Mouse (Mus musculus) left cerebral cortex, adult 9 months (tissue): ENCODE measurements around the gene Cntrob.

Experiments
- DNase-seq, 2 experiments: peaks; one replicate each; pipeline ENCODE4 v3.0.0; 2022; ENCODE audit warnings: low spot score in 2 of 2

The Cntrob gene

DNA sequence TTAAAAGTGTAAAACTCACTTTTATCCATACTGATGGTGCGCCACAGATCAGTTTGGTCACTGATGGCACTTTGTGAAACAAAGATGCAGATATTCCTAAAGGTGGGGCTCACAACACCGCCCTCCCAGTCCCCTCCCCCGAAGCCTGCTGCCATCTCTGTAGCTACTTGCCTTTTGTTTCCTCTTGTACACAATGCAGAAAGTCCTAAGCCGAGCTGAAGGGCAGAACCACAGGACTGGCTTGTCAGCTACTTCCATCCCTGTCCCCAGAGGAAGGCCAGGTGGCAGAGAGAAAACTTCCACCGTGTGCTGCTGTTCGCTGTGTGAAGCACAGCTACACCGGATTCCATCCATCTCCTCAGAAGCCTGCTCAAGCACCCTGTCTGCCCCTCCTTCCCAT lies 25.3 kb downstream of the Cntrob start:
- DNase-seq, result no peak

DNA sequence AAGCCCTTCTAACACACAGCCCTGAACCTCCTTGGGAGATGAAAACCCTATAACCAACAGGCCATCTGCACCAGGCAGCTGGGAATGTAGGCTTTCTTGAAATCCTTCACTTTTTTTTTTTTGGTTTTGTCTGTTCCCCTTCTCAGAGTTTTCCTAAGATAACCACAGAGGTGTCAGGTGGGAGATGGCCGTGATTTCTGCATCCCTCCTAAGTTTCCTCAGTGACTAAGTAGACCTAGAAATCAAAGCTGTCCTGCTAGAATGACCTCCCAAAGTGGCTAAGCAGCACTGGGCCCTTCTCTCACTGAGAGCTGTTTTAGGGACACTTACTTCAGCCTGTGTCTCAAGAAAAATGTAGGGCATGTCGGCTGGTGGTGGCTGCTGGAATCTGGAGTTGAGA lies 25.8 kb downstream of the Cntrob start:
- no peak for DNase-seq

GRCm38 (mm10) chr11:69295286-69295685 lies 28.3 kb downstream of the Cntrob start:
- DNase-seq, result peak in 1 of 2 experiments; percentile 23

- DNase-seq, result no peak
These were observed 32.5 kb downstream of the Cntrob start for GRCm38 (mm10) chr11:69291111-69291510.

GRCm38 (mm10) chr11:69277267-69277666 lies 46.3 kb downstream of the Cntrob start:
- DNase-seq, result no peak

- DNase-seq, result no peak
These were observed 47.5 kb downstream of the Cntrob start for GRCm38 (mm10) chr11:69276081-69276480.

DNA sequence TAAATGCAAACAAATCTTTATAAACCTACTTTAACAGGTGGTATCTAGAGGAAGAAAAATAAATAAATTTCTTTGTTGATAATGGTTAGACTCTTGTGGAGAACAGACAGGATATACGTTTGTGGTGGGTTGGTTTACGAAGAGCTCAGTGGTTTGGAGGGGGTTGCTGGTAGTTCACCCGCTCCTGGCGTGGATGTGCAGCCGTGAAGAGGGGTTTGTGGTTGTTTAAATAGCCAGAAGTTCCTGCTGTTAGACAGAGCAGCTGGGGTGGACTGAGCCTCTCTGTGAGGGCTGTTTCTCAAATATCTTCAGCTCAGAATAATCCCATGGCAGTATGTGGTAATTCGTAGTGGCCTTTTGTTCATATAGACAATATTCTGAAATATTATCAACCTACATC lies 47.9 kb downstream of the Cntrob start:
- DNase-seq, result no peak

- DNase-seq, result peak; percentile 44 to 82
These were observed 51.3 kb downstream of the Cntrob start for GRCm38 (mm10) chr11:69272122-69272740.

DNA sequence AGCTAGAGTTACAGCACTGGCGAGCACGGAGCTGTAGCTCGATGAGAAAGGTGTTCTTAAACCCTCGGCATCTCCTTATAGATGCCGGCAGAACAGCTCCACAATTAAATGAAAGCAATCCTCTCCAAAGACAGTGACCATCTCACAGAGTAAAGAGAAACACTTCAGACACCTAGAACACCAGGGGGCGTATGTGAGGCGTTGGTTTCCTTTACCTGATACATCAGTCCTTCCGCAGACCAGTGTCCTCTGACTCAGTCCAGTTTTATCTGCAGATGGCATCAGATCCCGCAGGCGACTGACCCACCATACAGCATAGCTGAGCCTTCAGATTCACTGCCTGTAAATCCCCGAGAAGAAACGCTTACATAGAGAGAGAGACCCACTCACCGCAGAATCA lies 54.0 kb downstream of the Cntrob start:
- DNase-seq, result peak in 1 of 2 experiments; percentile 79

GRCm38 (mm10) chr11:69268100-69268499 lies 55.5 kb downstream of the Cntrob start:
- DNase-seq, result no peak

DNA sequence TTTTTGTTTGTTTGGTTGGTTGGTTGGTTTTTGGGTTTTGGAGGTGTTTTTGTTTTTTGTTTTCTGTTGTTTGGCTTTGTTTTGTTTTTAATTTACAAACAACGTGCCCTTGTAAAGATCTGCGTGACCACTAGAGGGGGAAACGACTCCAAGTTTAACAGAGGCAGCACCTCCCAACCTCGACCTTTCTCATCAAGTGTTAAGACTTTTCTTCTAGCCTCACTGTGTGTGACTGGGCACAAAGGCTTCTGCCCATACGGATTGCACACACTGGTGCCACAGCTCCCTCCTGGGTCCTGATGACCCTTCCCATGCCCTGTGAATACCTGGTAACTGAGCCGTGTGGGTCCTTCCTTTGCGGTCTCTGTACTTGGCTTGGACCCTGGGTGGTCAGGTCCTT lies 56.2 kb downstream of the Cntrob start:
- DNase-seq, result no peak

DNA sequence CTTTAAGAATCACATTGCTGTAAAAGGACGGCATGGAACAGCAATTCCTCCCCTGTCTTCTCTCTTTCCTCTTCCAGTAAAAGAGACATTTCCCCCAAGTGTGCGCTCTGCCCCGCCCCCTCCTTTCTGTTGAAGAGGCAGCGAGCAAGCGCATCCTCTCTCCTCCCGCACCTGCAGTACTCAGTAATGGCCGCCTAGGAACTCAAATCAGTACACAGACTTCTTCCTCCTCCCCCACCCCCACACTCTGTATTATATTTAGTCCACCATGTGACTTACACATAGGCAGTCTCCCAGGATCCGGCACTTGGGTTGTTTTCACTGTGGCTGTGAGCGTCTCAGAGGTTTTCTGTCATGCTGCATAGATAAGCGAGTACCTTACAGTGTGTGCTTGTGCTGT lies 57.3 kb downstream of the Cntrob start:
- DNase-seq, result peak; percentile 87 to 90

GRCm38 (mm10) chr11:69265410-69265809 lies 58.2 kb downstream of the Cntrob start:
- DNase-seq, result no peak

DNA sequence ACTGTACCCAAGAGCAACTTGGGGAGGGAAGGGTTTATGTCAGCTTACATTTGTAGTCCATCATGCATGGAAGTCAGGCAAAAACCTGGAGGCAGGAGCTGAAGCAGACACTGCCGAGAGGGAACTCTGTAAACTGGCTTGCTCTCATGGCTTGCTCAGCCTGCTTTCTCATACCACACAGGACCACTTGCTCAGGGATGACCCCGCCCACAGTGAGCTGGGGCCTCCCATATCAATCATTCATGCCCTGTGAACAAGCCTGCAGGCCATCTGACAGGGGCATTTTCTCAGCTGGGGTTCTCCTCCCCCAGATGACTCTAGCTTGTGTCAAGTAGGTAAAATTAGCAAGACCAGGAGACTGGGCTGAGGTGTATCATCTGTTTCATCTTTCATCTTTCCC lies 59.3 kb downstream of the Cntrob start:
- DNase-seq, result no peak

DNA sequence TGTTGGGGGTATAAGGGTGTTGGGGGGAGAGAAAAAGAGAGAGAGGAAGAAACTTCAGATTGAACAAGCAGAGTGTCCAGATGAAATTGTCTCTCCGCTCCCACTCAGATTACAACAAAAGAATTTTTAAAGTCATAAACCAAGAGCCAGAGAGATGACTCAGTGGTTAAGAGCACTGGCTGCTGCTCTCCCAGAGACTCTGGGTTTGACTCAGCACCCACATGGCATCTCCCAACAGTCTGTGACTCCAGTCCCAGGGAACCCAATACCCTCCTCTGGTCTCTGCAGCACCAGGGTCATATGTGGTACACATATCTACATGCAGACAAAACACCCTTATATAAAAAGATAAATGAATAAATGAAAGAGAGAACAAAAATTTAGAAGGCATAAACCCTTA lies 63.5 kb downstream of the Cntrob start:
- DNase-seq, result no peak

DNA sequence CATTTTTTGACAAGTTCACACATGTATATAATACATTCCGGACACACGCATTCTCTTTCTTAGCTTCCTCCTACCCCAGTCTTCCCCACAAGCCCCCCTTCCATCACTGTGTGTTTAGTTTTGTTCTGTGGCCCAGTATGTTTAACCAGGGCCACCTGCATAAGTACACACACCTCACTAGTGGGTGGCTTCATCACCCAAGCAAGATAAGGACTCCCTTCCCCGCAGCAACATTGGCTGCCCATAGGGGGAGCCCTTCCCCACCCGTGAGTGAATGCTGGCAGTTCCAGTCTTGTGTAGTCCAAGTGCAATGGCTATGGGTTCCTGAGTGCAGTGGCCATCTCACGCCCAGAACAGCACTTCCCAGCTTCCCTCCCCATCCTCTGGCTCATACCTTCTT lies 65.3 kb downstream of the Cntrob start:
- no peak for DNase-seq

- DNase-seq, result peak in 1 of 2 experiments; percentile 47
These were observed 65.8 kb downstream of the Cntrob start for GRCm38 (mm10) chr11:69257807-69258206.

DNA sequence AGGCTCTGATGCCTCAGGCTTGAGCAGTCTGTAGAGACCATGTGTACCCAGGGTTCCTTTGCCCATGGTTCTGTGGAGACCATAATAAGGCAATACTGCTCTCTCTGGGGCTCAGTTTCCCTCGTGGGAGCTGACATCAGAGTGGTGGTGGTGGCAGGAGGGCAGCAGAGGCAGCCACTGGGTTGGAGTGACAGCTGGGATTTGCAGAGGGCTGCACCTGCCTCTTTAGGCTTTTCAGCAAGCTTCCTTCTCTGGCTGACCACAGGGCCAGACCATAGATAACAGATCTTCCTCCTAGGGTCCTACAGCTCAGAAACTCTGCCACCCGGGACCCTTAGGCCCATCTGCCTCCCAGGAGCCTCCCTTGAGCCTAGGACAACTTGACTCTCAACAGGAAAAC lies 66.5 kb downstream of the Cntrob start:
- no peak for DNase-seq

DNA sequence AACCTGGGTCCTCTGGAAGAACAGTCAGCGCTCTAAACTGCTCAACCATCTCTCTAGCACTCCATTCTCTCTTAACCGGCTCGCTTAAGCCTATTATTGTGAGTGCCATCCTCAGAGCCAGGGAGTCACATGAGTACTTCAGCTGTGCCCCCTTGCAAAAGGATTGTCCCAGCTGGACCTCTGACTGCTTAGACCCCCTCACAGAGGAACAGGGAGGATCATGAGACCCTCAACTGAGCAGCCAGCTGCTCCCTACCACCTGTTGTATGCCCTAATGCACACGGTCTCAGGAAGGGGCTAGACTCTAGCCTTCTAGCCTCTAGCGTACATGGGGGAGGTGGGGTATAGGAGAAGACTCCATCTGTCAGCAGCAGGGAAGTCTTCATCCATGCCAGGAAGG lies 68.8 kb downstream of the Cntrob start:
- DNase-seq, result no peak

GRCm38 (mm10) chr11:69253131-69253530 lies 70.4 kb downstream of the Cntrob start:
- DNase-seq, result no peak

- no peak for DNase-seq
These were observed 71.6 kb downstream of the Cntrob start for GRCm38 (mm10) chr11:69251953-69252352.

DNA sequence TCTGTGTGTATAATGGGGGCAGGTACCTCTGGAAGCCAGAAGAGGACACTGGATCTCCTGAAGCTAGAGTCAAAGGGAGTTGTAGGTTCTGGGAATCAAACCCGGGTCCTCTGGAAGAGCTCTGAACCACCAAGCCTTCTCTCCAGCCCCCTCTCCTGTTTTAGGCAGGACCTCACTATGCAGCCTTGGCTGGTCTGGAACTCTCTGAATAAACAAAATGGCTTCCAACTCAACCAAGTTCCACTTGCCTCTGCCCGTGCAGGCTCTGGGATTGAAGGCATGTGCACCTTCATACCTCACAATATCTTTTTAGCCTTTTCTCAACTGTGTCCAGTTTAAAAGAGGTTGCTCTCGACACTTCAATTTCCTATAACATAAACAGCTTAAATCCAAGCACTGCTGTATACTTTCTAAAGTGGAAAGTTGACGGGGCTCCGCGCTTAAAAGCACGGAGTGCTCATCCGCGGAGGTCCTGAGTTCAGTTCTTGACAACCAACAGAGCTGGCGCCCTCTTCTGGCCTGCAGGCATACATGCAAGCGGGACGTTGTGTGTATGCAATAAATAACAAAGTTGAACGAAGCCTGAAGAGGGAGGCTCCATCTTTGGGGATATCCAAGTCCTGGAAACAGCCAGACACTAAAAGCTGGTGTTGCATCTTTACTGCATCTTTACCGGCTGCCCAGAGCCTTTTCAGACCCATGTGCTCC lies 72.3 kb downstream of the Cntrob start:
- no peak for DNase-seq

GRCm38 (mm10) chr11:69250106-69250505 lies 73.5 kb downstream of the Cntrob start:
- no peak for DNase-seq
